Mouse (Mus musculus): ENCODE measurements around the gene Olfr65.
A peak's percentile ranks its signal among the peaks of the same experiment; 100 is the strongest.

The Olfr65 gene

GRCm38 (mm10) chr7:103903187-103903586, at the start of gene Olfr65:
Gene Olfr65, plus strand, starts transcription at chr7:103903487.
- DNase-seq: no peak

DNA sequence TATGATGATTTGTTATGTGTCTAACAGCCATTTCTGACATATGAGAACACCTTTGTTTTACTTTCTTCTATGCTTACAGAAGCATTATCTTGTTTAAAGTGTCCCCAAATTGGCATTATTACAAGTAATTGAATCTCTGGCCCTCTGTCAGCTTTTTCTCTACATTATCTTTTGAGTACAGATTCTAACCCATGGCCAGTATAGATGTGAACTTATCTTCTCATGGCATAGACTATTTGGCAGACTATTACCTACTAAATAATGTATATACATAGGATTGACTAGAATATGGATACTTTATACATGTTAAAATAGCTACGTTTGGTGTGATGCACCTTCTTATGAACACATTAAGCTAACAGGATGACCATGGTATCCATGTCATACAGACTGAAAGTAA, 48.6 kb upstream of the Olfr65 start:
- no peak for DNase-seq

GRCm38 (mm10) chr7:103859076-103859475, 44.2 kb upstream of the Olfr65 start:
- DNase-seq: no peak

DNA sequence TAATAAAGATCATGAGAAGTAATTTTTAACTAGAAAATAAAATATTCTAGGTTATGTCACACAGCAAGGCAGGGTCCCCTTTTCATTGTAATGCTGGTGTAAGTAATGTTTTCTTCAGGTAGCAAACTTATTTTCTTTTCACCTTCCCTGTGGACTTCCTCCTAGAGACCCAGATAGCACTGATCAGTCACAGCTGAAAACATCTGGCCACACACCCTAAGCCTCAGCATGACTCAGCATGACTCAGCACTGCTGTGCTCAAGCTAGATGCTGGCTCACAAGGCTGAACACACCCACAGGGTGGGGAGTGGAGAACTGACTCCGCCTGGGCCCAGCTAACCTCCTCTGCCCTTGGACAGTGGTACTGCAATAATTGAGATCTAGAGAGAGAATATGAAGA, 42.4 kb upstream of the Olfr65 start:
- peak in 1 of 2 experiments; percentile 2 for DNase-seq

- no peak for DNase-seq
These were observed 41.8 kb upstream of the Olfr65 start for GRCm38 (mm10) chr7:103861531-103861930.

- no peak for DNase-seq
These were observed 37.6 kb upstream of the Olfr65 start for GRCm38 (mm10) chr7:103865716-103866115.

- DNase-seq: no peak
These were observed 32.6 kb upstream of the Olfr65 start for GRCm38 (mm10) chr7:103870667-103871066.

GRCm38 (mm10) chr7:103873064-103873463, 30.2 kb upstream of the Olfr65 start:
- DNase-seq: no peak

DNA sequence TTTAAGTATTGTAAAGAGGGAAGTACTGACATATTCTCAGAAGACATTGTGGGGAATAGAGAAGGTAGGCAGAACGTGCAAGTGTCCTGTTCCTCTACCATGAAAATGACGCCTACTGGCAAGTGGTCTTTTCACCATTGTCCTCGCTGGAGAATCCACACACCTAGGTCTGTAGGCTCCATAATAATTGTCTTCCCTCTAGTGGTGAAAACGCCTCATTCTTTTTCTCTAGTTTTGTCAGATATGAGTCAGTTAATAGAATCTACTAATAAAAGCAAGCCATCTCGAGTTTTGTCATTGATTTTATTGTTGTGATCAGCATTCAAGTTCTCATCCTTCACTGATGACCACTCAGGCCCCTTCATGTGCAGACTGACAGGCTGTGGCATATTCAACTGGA, 28.8 kb upstream of the Olfr65 start:
- DNase-seq: no peak

- no peak for DNase-seq
These were observed 26.2 kb upstream of the Olfr65 start for GRCm38 (mm10) chr7:103877093-103877492.

DNA sequence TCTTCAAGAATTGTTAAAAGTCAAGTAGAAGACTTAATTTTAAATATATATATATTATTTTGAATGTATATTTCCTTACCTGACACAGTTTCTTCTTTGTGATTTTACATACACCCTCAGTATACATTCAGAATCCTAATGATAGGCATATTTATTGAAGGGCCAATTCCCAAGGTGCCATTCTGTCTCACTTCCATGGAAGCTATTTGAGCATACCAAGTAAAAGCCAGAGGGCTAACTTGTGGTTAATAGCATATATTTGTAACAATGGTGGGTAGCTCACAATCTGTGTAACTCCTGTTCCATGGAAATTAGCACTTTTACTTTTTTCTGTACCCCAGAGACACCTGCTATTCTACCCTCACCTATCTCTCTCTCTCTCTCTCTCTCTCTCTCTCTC, 17.1 kb upstream of the Olfr65 start, which contains the start of gene Olfr66:
Gene Olfr66, minus strand, starts transcription at position 101 of the 400 bp plus-strand sequence.
- DNase-seq: no peak

GRCm38 (mm10) chr7:103894385-103894784, 8.9 kb upstream of the Olfr65 start, which contains the start of gene Olfr64:
Gene Olfr64, minus strand, starts transcription at chr7:103894485.
- no peak for DNase-seq

GRCm38 (mm10) chr7:103910047-103910446, 6.8 kb downstream of the Olfr65 start:
- no peak for DNase-seq

DNA sequence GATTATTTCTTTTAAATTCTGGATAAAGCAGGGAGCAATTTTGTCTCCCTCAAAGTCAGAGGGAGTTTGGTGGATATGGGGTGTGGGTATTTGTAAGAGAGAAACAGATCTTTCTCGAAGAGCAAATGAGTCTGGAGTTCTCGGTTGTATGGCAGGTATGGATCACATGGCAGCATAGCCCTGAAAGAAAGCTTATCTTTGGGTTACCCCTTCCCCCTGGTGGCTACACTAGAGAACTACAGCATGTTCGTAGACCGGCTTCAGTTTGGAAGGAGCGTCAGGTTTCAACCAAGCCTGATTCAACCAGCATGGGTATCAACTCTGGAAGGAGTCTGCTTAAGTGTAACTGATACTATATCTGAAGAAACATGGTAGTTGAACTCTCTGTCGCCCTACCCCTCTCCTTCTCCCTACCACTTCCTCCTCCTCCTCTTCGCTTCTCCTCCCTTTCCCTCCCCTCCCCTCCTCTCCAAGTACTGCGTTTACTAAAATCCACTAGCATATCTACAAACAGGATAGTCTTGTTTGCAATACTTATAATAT, 9.8 kb downstream of the Olfr65 start:
- DNase-seq: no peak

DNA sequence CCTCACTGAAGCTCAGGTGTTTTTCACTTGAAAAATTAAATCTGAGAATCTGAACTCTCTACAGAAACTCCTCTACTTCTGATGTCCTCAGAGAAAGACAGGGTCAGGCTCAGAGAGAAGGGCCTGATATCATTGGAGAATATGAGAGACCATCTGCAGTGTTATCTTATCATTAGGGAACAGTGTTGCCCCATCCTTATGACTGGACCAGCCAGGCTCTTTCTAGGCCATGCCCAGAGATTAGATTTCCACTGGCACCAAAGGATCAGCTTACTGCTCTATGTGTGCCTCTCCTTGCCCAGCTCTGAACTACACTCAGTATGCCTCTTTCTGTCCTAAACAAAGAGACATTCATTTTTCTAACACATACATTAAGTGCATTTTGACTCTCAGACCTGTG, 12.1 kb downstream of the Olfr65 start:
- DNase-seq: no peak

DNA sequence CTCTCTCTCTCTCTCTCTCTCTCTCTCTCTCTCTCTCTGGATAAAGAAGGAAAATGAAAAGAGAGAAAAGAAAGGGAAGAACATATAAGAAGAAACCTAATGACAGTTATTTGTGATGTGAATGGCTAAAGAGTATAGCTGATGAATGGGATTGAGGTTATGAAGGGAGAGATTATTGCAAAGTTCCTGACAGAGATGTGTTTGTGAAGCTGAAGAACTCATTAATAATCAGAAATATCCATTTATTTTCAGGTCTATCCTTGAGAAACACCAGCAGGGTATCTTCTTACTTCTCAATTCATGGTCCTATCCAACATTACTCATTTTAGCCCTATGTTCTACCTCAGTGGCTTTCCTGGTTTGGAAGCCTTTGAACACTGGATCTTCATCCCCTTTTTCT, 25.2 kb downstream of the Olfr65 start, which contains the start of gene Olfr631:
Gene Olfr631, plus strand, starts transcription at position 301 of the 400 bp plus-strand sequence.
- DNase-seq: no peak

DNA sequence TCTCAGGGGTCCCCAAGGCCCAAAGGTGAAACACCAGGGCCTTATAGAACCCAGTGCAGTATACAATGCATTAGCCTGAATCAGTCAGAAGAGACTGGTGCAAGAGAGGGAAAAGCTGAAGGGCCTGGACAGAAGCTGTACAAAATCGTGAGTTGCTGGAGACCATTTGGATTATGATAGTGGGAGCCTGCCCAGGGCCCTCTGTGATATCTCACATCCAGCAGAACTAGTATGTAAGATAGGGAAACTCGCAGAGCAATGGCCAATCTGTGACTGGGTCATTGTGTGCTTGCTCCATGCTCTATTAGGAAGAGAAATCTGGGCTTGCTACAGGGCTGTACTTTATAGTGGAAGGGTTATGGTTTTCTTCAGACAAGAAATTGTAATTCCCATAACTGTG, 31.0 kb downstream of the Olfr65 start, which contains the start of gene Olfr632:
Gene Olfr632, plus strand, starts transcription at position 84 of the 400 bp plus-strand sequence.
- no peak for DNase-seq

DNA sequence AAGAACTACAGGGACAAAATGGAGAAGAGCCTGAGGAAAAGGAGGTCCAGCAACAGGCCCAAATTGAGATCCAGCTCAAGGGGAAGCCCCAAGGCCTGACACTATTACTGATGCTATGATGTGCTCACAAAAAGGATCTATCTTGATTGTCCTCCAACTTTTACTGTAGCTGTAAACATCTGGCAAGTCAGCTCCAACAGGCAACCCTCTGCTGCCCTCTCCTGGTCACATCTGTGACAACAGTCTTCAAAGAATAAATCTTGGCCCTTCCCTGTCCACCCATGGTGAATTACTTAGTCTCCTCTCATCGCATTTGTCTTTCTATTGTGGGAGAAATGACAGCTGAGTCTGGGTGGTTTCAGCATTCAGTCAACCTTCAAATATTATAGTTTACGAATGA, 39.4 kb downstream of the Olfr65 start:
- peak; percentile 53 to 54 for DNase-seq

DNA sequence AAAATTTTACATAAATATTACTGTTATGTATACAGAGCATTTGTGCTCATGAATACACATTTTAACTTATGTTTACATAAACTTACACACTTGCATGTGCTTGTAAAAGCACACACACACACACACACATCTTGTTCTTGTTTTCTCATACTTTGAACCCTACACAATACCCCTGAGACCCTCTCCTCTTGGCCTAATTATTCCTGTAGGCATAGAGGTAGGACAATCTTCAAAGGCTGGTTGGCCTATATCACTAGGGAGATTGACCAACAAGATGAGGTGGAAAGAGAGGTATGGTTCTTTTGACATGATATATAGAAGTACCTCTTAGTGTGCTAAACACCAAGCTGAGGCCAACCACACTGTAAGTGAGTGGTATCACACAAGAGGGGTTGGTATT, 40.9 kb downstream of the Olfr65 start, which contains the start of gene Olfr633:
Gene Olfr633, plus strand, starts transcription at position 301 of the 400 bp plus-strand sequence.
- DNase-seq: no peak

All from kidney, postnatal 4 days (tissue).